Mouse (Mus musculus): ENCODE measurements at regions not wholly inside any gene's neighbourhood (a gene's known extent, or its start where the extent isn't known, plus 50 kb on each side); places are given as distances from the start of the nearest gene placed in this dataset.

GRCm38 (mm10) chr15:24911866-24912265 lies 501.7 kb downstream of the Basp1 start:
- H3K27me3 ChIP-seq (ENCODE audit: control insufficient read depth, insufficient read depth, low read length) = no peaks in the 10 kb centered on the region
- WGBS = 76% methylated on average over 1 of the region's 1 CpGs
- DNase-seq (ENCODE audit: low spot score) (no peak), ATAC-seq (ENCODE audit: insufficient read depth, low FRiP score, low TSS enrichment) (no peak)
- H3K27ac ChIP-seq (ENCODE audit: low read depth, low read length) = no peak overlapping the region
- H3K36me3 ChIP-seq (ENCODE audit: control insufficient read depth, insufficient read depth, low read length) = no peaks in the 10 kb centered on the region
- H3K4me1 ChIP-seq (ENCODE audit: control insufficient read depth, insufficient read depth, low read length) = no peaks in the 10 kb centered on the region
- H3K4me2 ChIP-seq (ENCODE audit: low read depth) = no peak overlapping the region
- no peak overlapping the region for H3K9ac ChIP-seq (ENCODE audit: low read length)
- H3K4me3 ChIP-seq (ENCODE audit: low read depth, low read length) = no peak overlapping the region
- H3K9me3 ChIP-seq (ENCODE audit: control insufficient read depth, low read length) = no peaks in the 10 kb centered on the region

DNA sequence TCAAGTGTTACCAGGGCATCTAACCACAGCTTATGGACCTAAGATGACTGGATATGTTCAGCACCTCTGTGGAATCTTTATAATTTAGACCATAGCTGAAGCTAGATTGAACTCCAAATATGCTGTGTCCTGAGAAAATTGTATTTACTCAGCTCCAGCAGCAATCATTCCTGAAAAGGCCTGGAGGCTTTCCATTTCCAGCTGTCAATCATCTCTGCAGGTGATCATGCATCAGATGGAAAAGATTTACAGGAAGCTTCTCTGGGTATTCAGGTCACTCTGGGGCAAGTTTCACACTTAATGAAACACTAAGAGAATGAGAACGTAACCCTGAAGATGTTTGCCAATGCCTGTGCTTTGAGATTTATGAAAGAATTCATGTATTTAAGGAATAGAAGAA lies 502.1 kb downstream of the Basp1 start:
- no peak overlapping the region for H3K4me3 ChIP-seq (ENCODE audit: low read depth, low read length)
- H3K4me2 ChIP-seq (ENCODE audit: low read depth) = no peak overlapping the region
- H3K36me3 ChIP-seq (ENCODE audit: control insufficient read depth, insufficient read depth, low read length) = no peaks in the 10 kb centered on the region
- no peaks in the 10 kb centered on the region for H3K9me3 ChIP-seq (ENCODE audit: control insufficient read depth, low read length)
- H3K27me3 ChIP-seq (ENCODE audit: control insufficient read depth, insufficient read depth, low read length) = no peaks in the 10 kb centered on the region
- WGBS = 62% methylated on average over 1 of the region's 1 CpGs
- H3K4me1 ChIP-seq (ENCODE audit: control insufficient read depth, insufficient read depth, low read length) = no peaks in the 10 kb centered on the region
- ATAC-seq (ENCODE audit: insufficient read depth, low FRiP score, low TSS enrichment) (no peak), DNase-seq (ENCODE audit: low spot score) (no peak)
- H3K9ac ChIP-seq (ENCODE audit: low read length) = no peak overlapping the region
- H3K27ac ChIP-seq (ENCODE audit: low read depth, low read length) = no peak overlapping the region

DNA sequence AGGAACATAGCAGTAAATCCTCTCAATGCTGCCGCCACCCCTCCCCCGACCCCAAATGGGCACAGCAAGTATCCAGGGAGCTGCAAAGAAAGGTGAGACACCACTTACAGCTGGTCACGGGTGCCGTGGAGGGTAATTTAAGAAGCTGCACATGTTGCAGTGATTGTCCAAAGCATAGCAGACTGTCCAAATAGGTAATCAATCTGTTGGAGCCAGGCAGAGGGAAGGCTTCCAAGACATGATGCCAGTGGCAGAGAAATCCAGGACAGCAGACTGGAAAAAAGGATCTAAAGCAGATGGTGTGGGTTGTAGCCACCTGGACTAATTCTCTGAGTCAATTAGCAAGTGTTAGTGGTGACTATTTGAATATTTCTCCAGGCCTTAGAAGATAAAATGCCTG lies 506.6 kb downstream of the Basp1 start:
- H3K9me3 ChIP-seq (ENCODE audit: control insufficient read depth, low read length) = no peaks in the 10 kb centered on the region
- WGBS = 44% methylated on average over 4 of the region's 4 CpGs
- ATAC-seq (ENCODE audit: insufficient read depth, low FRiP score, low TSS enrichment) = no peak; the same call in 1 of the 2 replicates

GRCm38 (mm10) chr15:24878846-24879245 lies 534.7 kb downstream of the Basp1 start:
- Histone ChIP-seq H3K36me3 (ENCODE audit: control insufficient read depth, insufficient read depth, low read length) (no peaks in the 10 kb centered on the region), H3K27me3 (ENCODE audit: control insufficient read depth, insufficient read depth, low read length) (no peaks in the 10 kb centered on the region), H3K9ac (ENCODE audit: low read length) (no peak overlapping the region), H3K27ac (ENCODE audit: low read depth, low read length) (no peak overlapping the region), H3K9me3 (ENCODE audit: control insufficient read depth, low read length) (no peaks in the 10 kb centered on the region), H3K4me3 (ENCODE audit: low read depth, low read length) (no peak overlapping the region), H3K4me1 (ENCODE audit: control insufficient read depth, insufficient read depth, low read length) (no peaks in the 10 kb centered on the region), H3K4me2 (ENCODE audit: low read depth) (no peak overlapping the region)
- DNase-seq (ENCODE audit: low spot score) (no peak), ATAC-seq (ENCODE audit: insufficient read depth, low FRiP score, low TSS enrichment) (no peak)
- WGBS = 75% methylated on average over 1 of the region's 1 CpGs

More for the DNA sequence above, 506.6 kb downstream of the Basp1 start:
- Histone ChIP-seq H3K36me3 (ENCODE audit: control insufficient read depth, insufficient read depth, low read length) (no peaks in the 10 kb centered on the region), H3K27me3 (ENCODE audit: control insufficient read depth, insufficient read depth, low read length) (no peaks in the 10 kb centered on the region), H3K4me1 (ENCODE audit: control insufficient read depth, insufficient read depth, low read length) (no peaks in the 10 kb centered on the region), H3K27ac (ENCODE audit: low read depth, low read length) (no peak overlapping the region), H3K4me2 (ENCODE audit: low read depth) (no peak overlapping the region), H3K4me3 (ENCODE audit: low read depth, low read length) (no peak overlapping the region), H3K9ac (ENCODE audit: low read length) (no peak overlapping the region)
- peak; percentile 23 for DNase-seq (ENCODE audit: low spot score)

- H3K9ac ChIP-seq (ENCODE audit: low read length) = no peak overlapping the region
- WGBS = 66% methylated on average over 6 of the region's 6 CpGs
- H3K9me3 ChIP-seq (ENCODE audit: control insufficient read depth, low read length) = no peaks in the 10 kb centered on the region
- peak overlapping the region; percentile 69 for H3K27ac ChIP-seq (ENCODE audit: low read depth, low read length)
- ATAC-seq (ENCODE audit: insufficient read depth, low FRiP score, low TSS enrichment) (peak; percentile 63), DNase-seq (ENCODE audit: low spot score) (peak; percentile 23)
- H3K27me3 ChIP-seq (ENCODE audit: control insufficient read depth, insufficient read depth, low read length) = no peaks in the 10 kb centered on the region
- no peaks in the 10 kb centered on the region for H3K4me1 ChIP-seq (ENCODE audit: control insufficient read depth, insufficient read depth, low read length)
- H3K4me3 ChIP-seq (ENCODE audit: low read depth, low read length) = no peak overlapping the region
- no peaks in the 10 kb centered on the region for H3K36me3 ChIP-seq (ENCODE audit: control insufficient read depth, insufficient read depth, low read length)
- no peak overlapping the region for H3K4me2 ChIP-seq (ENCODE audit: low read depth)
These were observed 535.6 kb downstream of the Basp1 start for GRCm38 (mm10) chr15:24877711-24878598.

- 68% methylated on average over 5 of the region's 5 CpGs for WGBS
These were observed 537.3 kb downstream of the Basp1 start for GRCm38 (mm10) chr15:24876157-24876731.

GRCm38 (mm10) chr15:24840271-24840670 lies 573.3 kb downstream of the Basp1 start:
- no peaks in the 10 kb centered on the region for H3K4me1 ChIP-seq (ENCODE audit: control insufficient read depth, insufficient read depth, low read length)
- ATAC-seq (ENCODE audit: insufficient read depth, low FRiP score, low TSS enrichment) = no peak
- no peak overlapping the region for H3K4me3 ChIP-seq (ENCODE audit: low read depth, low read length)

More at GRCm38 (mm10) chr15:24876157-24876731, 537.3 kb downstream of the Basp1 start:
- Histone ChIP-seq H3K4me3 (ENCODE audit: low read depth, low read length) (no peak overlapping the region), H3K4me1 (ENCODE audit: control insufficient read depth, insufficient read depth, low read length) (no peaks in the 10 kb centered on the region), H3K36me3 (ENCODE audit: control insufficient read depth, insufficient read depth, low read length) (no peaks in the 10 kb centered on the region), H3K27ac (ENCODE audit: low read depth, low read length) (0 out of 2 replicates have a peak overlapping the region, but pooled peaks have one; percentile 23), H3K4me2 (ENCODE audit: low read depth) (no peak overlapping the region), H3K27me3 (ENCODE audit: control insufficient read depth, insufficient read depth, low read length) (no peaks in the 10 kb centered on the region), H3K9ac (ENCODE audit: low read length) (no peak overlapping the region), H3K9me3 (ENCODE audit: control insufficient read depth, low read length) (no peaks in the 10 kb centered on the region)
- DNase-seq (ENCODE audit: low spot score) (peak; percentile 21), ATAC-seq (ENCODE audit: insufficient read depth, low FRiP score, low TSS enrichment) (peak; percentile 31; the same call in 1 of the 2 replicates)

DNA sequence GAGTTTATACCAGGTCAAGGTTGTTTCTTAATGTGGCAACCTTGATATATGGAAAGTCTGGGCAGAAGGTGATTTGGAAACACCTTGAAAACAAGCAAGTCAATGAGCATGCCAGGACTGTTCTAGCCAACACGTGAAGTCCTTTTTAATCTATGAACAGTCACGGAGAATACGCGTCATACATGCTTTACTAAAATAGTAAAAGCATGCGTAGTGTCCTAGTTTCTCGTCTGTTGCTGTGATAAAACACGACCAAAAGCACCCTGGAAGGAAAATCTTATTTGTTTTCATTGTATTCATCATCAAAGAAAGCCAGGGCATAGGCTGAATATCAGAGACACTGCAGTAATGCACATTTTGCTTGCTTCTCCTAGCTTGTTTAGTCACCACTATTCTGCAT lies 575.2 kb downstream of the Basp1 start:
- Histone ChIP-seq H3K9me3 (ENCODE audit: control insufficient read depth, low read length) (no peaks in the 10 kb centered on the region), H3K27me3 (ENCODE audit: control insufficient read depth, insufficient read depth, low read length) (no peaks in the 10 kb centered on the region), H3K36me3 (ENCODE audit: control insufficient read depth, insufficient read depth, low read length) (no peaks in the 10 kb centered on the region), H3K9ac (ENCODE audit: low read length) (no peak overlapping the region), H3K4me1 (ENCODE audit: control insufficient read depth, insufficient read depth, low read length) (no peaks in the 10 kb centered on the region), H3K4me2 (ENCODE audit: low read depth) (no peak overlapping the region), H3K27ac (ENCODE audit: low read depth, low read length) (no peak overlapping the region), H3K4me3 (ENCODE audit: low read depth, low read length) (no peak overlapping the region)
- WGBS = 85% methylated on average over 7 of the region's 7 CpGs
- ATAC-seq (ENCODE audit: insufficient read depth, low FRiP score, low TSS enrichment) (no peak), DNase-seq (ENCODE audit: low spot score) (no peak)

More at GRCm38 (mm10) chr15:24840271-24840670, 573.3 kb downstream of the Basp1 start:
- no peaks in the 10 kb centered on the region for H3K27me3 ChIP-seq (ENCODE audit: control insufficient read depth, insufficient read depth, low read length)
- DNase-seq (ENCODE audit: low spot score) = no peak
- no peak overlapping the region for H3K9ac ChIP-seq (ENCODE audit: low read length)
- H3K4me2 ChIP-seq (ENCODE audit: low read depth) = no peak overlapping the region
- H3K9me3 ChIP-seq (ENCODE audit: control insufficient read depth, low read length) = no peaks in the 10 kb centered on the region
- no peak overlapping the region for H3K27ac ChIP-seq (ENCODE audit: low read depth, low read length)
- no peaks in the 10 kb centered on the region for H3K36me3 ChIP-seq (ENCODE audit: control insufficient read depth, insufficient read depth, low read length)
- 69% methylated on average over 2 of the region's 2 CpGs for WGBS

DNA sequence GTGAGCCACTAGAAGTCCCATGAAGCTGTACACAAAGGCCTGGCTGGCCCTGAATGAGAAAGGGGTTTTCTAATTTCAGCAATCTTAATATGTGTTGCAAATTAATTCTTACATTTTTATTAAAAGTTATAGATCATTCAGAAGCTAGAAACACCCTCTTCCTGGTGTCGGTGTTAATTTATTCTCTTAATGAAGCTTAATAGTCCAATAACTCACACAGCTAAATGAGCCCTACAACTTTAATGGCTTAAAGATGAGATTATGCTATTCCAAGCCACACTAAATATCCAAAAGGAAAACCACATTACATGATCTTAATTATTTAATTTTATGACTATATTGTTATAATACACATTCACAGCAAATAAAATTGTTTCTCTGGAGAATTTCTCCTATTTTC lies 585.7 kb downstream of the Basp1 start:
- WGBS = 84% methylated on average over 1 of the region's 1 CpGs
- Histone ChIP-seq H3K4me3 (ENCODE audit: low read depth, low read length) (no peak overlapping the region), H3K9me3 (ENCODE audit: control insufficient read depth, low read length) (no peaks in the 10 kb centered on the region), H3K4me1 (ENCODE audit: control insufficient read depth, insufficient read depth, low read length) (no peaks in the 10 kb centered on the region), H3K4me2 (ENCODE audit: low read depth) (no peak overlapping the region), H3K36me3 (ENCODE audit: control insufficient read depth, insufficient read depth, low read length) (no peaks in the 10 kb centered on the region), H3K9ac (ENCODE audit: low read length) (no peak overlapping the region), H3K27ac (ENCODE audit: low read depth, low read length) (no peak overlapping the region), H3K27me3 (ENCODE audit: control insufficient read depth, insufficient read depth, low read length) (no peaks in the 10 kb centered on the region)
- DNase-seq (ENCODE audit: low spot score) (no peak), ATAC-seq (ENCODE audit: insufficient read depth, low FRiP score, low TSS enrichment) (no peak)

Measured in neural tube, embryonic 11.5 days (tissue).